Mouse (Mus musculus): ENCODE measurements around the gene Nsd2. TPM values are rescaled to one million over a fixed set of nuclear protein-coding genes. Genes with fewer than 3 reads are reported as not detected.
"Not testable (repeated sequence)": the region's sequence is repeated elsewhere in the genome, so short reads cannot be mapped to it uniquely, and the experiment has no call there.

Nsd2 gene
- polyA plus RNA-seq, 1 experiment from 2014 or later, result 46.6 TPM

GRCm38 (mm10) chr5:33897158-33897557, 76.6 kb downstream of the Nsd2 start:
- 70% methylated on average over 2 of the region's 2 CpGs for WGBS

GRCm38 (mm10) chr5:33898671-33899070, 78.1 kb downstream of the Nsd2 start:
- H3K4me3 ChIP-seq (ENCODE audit: low read length), result no peak overlapping the region
- no peaks in the 10 kb centered on the region for H3K4me1 ChIP-seq (ENCODE audit: insufficient read depth, low read length)
- no peak overlapping the region for H3K4me2 ChIP-seq (replicated peaks; ENCODE audit: low read depth, low read length)
- ATAC-seq (ENCODE audit: low FRiP score, low TSS enrichment), result no peak
- no peak overlapping the region for H3K9ac ChIP-seq (replicated peaks; ENCODE audit: low read length)
- no peaks in the 10 kb centered on the region for H3K9me3 ChIP-seq (ENCODE audit: low read length)
- 89% methylated on average over 9 of the region's 9 CpGs for WGBS
- peaks cover 89% of the 10 kb centered on the region for H3K36me3 ChIP-seq (ENCODE audit: insufficient read depth, low read length)
- no peak overlapping the region for H3K27ac ChIP-seq (ENCODE audit: low read length)
- H3K27me3 ChIP-seq (ENCODE audit: insufficient read depth, low read length), result no peaks in the 10 kb centered on the region

More at GRCm38 (mm10) chr5:33897158-33897557, 76.6 kb downstream of the Nsd2 start:
- Histone ChIP-seq H3K9me3 (ENCODE audit: low read length) (no peaks in the 10 kb centered on the region), H3K4me2 (replicated peaks; ENCODE audit: low read depth, low read length) (no peak overlapping the region), H3K27ac (ENCODE audit: low read length) (no peak overlapping the region), H3K27me3 (ENCODE audit: insufficient read depth, low read length) (no peaks in the 10 kb centered on the region), H3K9ac (replicated peaks; ENCODE audit: low read length) (no peak overlapping the region), H3K4me3 (ENCODE audit: low read length) (no peak overlapping the region), H3K4me1 (ENCODE audit: insufficient read depth, low read length) (no peaks in the 10 kb centered on the region), H3K36me3 (ENCODE audit: insufficient read depth, low read length) (peaks cover 93% of the 10 kb centered on the region)
- ATAC-seq (ENCODE audit: low FRiP score, low TSS enrichment), result no peak

GRCm38 (mm10) chr5:33899245-33899644, 78.7 kb downstream of the Nsd2 start:
- no peak; the same call in 1 of the 2 replicates for ATAC-seq (ENCODE audit: low FRiP score, low TSS enrichment)
- H3K27ac ChIP-seq (ENCODE audit: low read length), result no peak overlapping the region
- peaks cover 85% of the 10 kb centered on the region for H3K36me3 ChIP-seq (ENCODE audit: insufficient read depth, low read length)
- no peaks in the 10 kb centered on the region for H3K4me1 ChIP-seq (ENCODE audit: insufficient read depth, low read length)
- H3K9me3 ChIP-seq (ENCODE audit: low read length), result no peaks in the 10 kb centered on the region
- H3K27me3 ChIP-seq (ENCODE audit: insufficient read depth, low read length), result no peaks in the 10 kb centered on the region
- H3K4me3 ChIP-seq (ENCODE audit: low read length), result no peak overlapping the region
- H3K9ac ChIP-seq (replicated peaks; ENCODE audit: low read length), result no peak overlapping the region
- no peak overlapping the region for H3K4me2 ChIP-seq (replicated peaks; ENCODE audit: low read depth, low read length)
- 91% methylated on average over 3 of the region's 3 CpGs for WGBS

GRCm38 (mm10) chr5:33900101-33900500, 79.6 kb downstream of the Nsd2 start:
- H3K9me3 ChIP-seq (ENCODE audit: low read length), result no peaks in the 10 kb centered on the region
- H3K4me3 ChIP-seq (ENCODE audit: low read length), result no peak overlapping the region
- no peak for ATAC-seq (ENCODE audit: low FRiP score, low TSS enrichment)
- H3K9ac ChIP-seq (replicated peaks; ENCODE audit: low read length), result no peak overlapping the region
- H3K27me3 ChIP-seq (ENCODE audit: insufficient read depth, low read length), result no peaks in the 10 kb centered on the region
- no peak overlapping the region for H3K4me2 ChIP-seq (replicated peaks; ENCODE audit: low read depth, low read length)
- peaks cover 77% of the 10 kb centered on the region for H3K36me3 ChIP-seq (ENCODE audit: insufficient read depth, low read length)
- no peaks in the 10 kb centered on the region for H3K4me1 ChIP-seq (ENCODE audit: insufficient read depth, low read length)
- no peak overlapping the region for H3K27ac ChIP-seq (ENCODE audit: low read length)
- WGBS, result 85% methylated on average over 3 of the region's 3 CpGs

GRCm38 (mm10) chr5:33900701-33901263, 80.3 kb downstream of the Nsd2 start:
- Histone ChIP-seq H3K4me2 (replicated peaks; ENCODE audit: low read depth, low read length) (no peak overlapping the region), H3K9ac (replicated peaks; ENCODE audit: low read length) (no peak overlapping the region), H3K36me3 (ENCODE audit: insufficient read depth, low read length) (peaks cover 70% of the 10 kb centered on the region), H3K9me3 (ENCODE audit: low read length) (no peaks in the 10 kb centered on the region), H3K27ac (ENCODE audit: low read length) (no peak overlapping the region), H3K4me3 (ENCODE audit: low read length) (no peak overlapping the region), H3K4me1 (ENCODE audit: insufficient read depth, low read length) (no peaks in the 10 kb centered on the region), H3K27me3 (ENCODE audit: insufficient read depth, low read length) (no peaks in the 10 kb centered on the region)
- WGBS, result 96% methylated on average over 9 of the region's 9 CpGs
- no peak for ATAC-seq (ENCODE audit: low FRiP score, low TSS enrichment)

GRCm38 (mm10) chr5:33901278-33901677, 80.8 kb downstream of the Nsd2 start:
- no peaks in the 10 kb centered on the region for H3K27me3 ChIP-seq (ENCODE audit: insufficient read depth, low read length)
- ATAC-seq (ENCODE audit: low FRiP score, low TSS enrichment), result no peak
- no peak overlapping the region for H3K9ac ChIP-seq (replicated peaks; ENCODE audit: low read length)
- no peaks in the 10 kb centered on the region for H3K9me3 ChIP-seq (ENCODE audit: low read length)
- WGBS, result 75% methylated on average over 3 of the region's 3 CpGs
- H3K4me3 ChIP-seq (ENCODE audit: low read length), result no peak overlapping the region
- peaks cover 65% of the 10 kb centered on the region for H3K36me3 ChIP-seq (ENCODE audit: insufficient read depth, low read length)
- no peak overlapping the region for H3K4me2 ChIP-seq (replicated peaks; ENCODE audit: low read depth, low read length)
- H3K4me1 ChIP-seq (ENCODE audit: insufficient read depth, low read length), result no peaks in the 10 kb centered on the region
- H3K27ac ChIP-seq (ENCODE audit: low read length), result no peak overlapping the region

- Histone ChIP-seq H3K27me3 (ENCODE audit: insufficient read depth, low read length) (no peaks in the 10 kb centered on the region), H3K27ac (ENCODE audit: low read length) (no peak overlapping the region), H3K4me1 (ENCODE audit: insufficient read depth, low read length) (no peaks in the 10 kb centered on the region), H3K9me3 (ENCODE audit: low read length) (no peaks in the 10 kb centered on the region), H3K4me2 (replicated peaks; ENCODE audit: low read depth, low read length) (no peak overlapping the region), H3K36me3 (ENCODE audit: insufficient read depth, low read length) (peaks cover 52% of the 10 kb centered on the region), H3K9ac (replicated peaks; ENCODE audit: low read length) (no peak overlapping the region), H3K4me3 (ENCODE audit: low read length) (no peak overlapping the region)
- no peak for ATAC-seq (ENCODE audit: low FRiP score, low TSS enrichment)
- 89% methylated on average over 2 of the region's 2 CpGs for WGBS
Observed at GRCm38 (mm10) chr5:33902696-33903095, 82.2 kb downstream of the Nsd2 start.

- 93% methylated on average over 9 of the region's 9 CpGs for WGBS
- H3K4me3 ChIP-seq (ENCODE audit: low read length), result no peak overlapping the region
Observed at GRCm38 (mm10) chr5:33903176-33903575, 82.7 kb downstream of the Nsd2 start.

GRCm38 (mm10) chr5:33915031-33915430, 94.5 kb downstream of the Nsd2 start:
- not testable (repeated sequence) for ATAC-seq (ENCODE audit: low FRiP score, low TSS enrichment); H3K4me2 ChIP-seq (replicated peaks; ENCODE audit: low read depth, low read length); H3K4me1 ChIP-seq (ENCODE audit: insufficient read depth, low read length); H3K9ac ChIP-seq (replicated peaks; ENCODE audit: low read length); H3K27me3 ChIP-seq (ENCODE audit: insufficient read depth, low read length); H3K4me3 ChIP-seq (ENCODE audit: low read length); H3K9me3 ChIP-seq (ENCODE audit: low read length); H3K27ac ChIP-seq (ENCODE audit: low read length)
- peaks cover 38% of the 10 kb centered on the region for H3K36me3 ChIP-seq (ENCODE audit: insufficient read depth, low read length)

More at GRCm38 (mm10) chr5:33903176-33903575, 82.7 kb downstream of the Nsd2 start:
- no peaks in the 10 kb centered on the region for H3K27me3 ChIP-seq (ENCODE audit: insufficient read depth, low read length)
- H3K27ac ChIP-seq (ENCODE audit: low read length), result no peak overlapping the region
- H3K4me1 ChIP-seq (ENCODE audit: insufficient read depth, low read length), result no peaks in the 10 kb centered on the region
- H3K9ac ChIP-seq (replicated peaks; ENCODE audit: low read length), result no peak overlapping the region
- H3K4me2 ChIP-seq (replicated peaks; ENCODE audit: low read depth, low read length), result no peak overlapping the region
- peaks cover 48% of the 10 kb centered on the region for H3K36me3 ChIP-seq (ENCODE audit: insufficient read depth, low read length)
- no peak for ATAC-seq (ENCODE audit: low FRiP score, low TSS enrichment)
- H3K9me3 ChIP-seq (ENCODE audit: low read length), result no peaks in the 10 kb centered on the region

GRCm38 (mm10) chr5:33916616-33917015, 96.1 kb downstream of the Nsd2 start:
- ATAC-seq (ENCODE audit: low FRiP score, low TSS enrichment); H3K9me3 ChIP-seq (ENCODE audit: low read length); H3K9ac ChIP-seq (replicated peaks; ENCODE audit: low read length); H3K4me1 ChIP-seq (ENCODE audit: insufficient read depth, low read length); H3K4me2 ChIP-seq (replicated peaks; ENCODE audit: low read depth, low read length); H3K27ac ChIP-seq (ENCODE audit: low read length); H3K4me3 ChIP-seq (ENCODE audit: low read length); H3K27me3 ChIP-seq (ENCODE audit: insufficient read depth, low read length): not testable (repeated sequence)
- 95% methylated on average over 2 of the region's 2 CpGs for whole genome bisulfite sequencing
- peaks cover 53% of the 10 kb centered on the region for H3K36me3 ChIP-seq (ENCODE audit: insufficient read depth, low read length)

Data from kidney, embryonic 16.5 days (tissue).